Mouse (Mus musculus) ES-E14 (cell line): Measurements from ENCODE around the gene Lmnb2. TPM values are rescaled to one million over a fixed set of nuclear protein-coding genes. Genes with fewer than 3 reads are reported as not detected.

ENCODE experiments used
- DNase-seq: peaks from one replicate; pipeline ENCODE4 v3.0.0-alpha.2; 2013; ENCODE audit warnings: low read depth, low spot score
- H3K27ac ChIP-seq: 2 replicates; pipeline ENCODE4 v1.5.1; 2012; ENCODE audit warnings: low read depth, mild to moderate bottlenecking, low read length, moderate library complexity, mixed read lengths; ENCODE audit not compliant: poor library complexity, insufficient read depth, severe bottlenecking
- H3K36me3 ChIP-seq: 2 replicates; pipeline ENCODE4 v1.6.1; 2012; ENCODE audit warnings: mild to moderate bottlenecking, low read length, moderate library complexity, mixed read lengths; ENCODE audit not compliant: control insufficient read depth, poor library complexity, insufficient read depth, severe bottlenecking
- H3K4me1 ChIP-seq, 2 experiments: fragments of 150-350 bp in 1 of 2; sonication (generic) in 1 of 2; 2 replicates each; pipeline ENCODE4 v1.6.1; 2012; ENCODE audit warnings: low read length in 2 of 2, mild to moderate bottlenecking in 1 of 2, mixed read lengths in 1 of 2; ENCODE audit not compliant: control insufficient read depth in 2 of 2, insufficient read depth in 2 of 2, poor library complexity in 1 of 2
- H3K4me3 ChIP-seq, 2 experiments: fragments of 150-350 bp in 1 of 2; sonication (generic) in 1 of 2; 2 replicates each; pipeline ENCODE4 v1.5.1; 2012; ENCODE audit warnings: low read length in 2 of 2, low read depth in 1 of 2, mild to moderate bottlenecking in 1 of 2, mixed read lengths in 1 of 2; ENCODE audit not compliant: insufficient read depth in 1 of 2, poor library complexity in 1 of 2, severe bottlenecking in 1 of 2
- H3K9ac ChIP-seq: 2 replicates; pipeline ENCODE4 v1.6.1; 2012; ENCODE audit warnings: low read depth, mild to moderate bottlenecking, low read length, mixed read lengths; ENCODE audit not compliant: poor library complexity, insufficient read depth, severe bottlenecking
- H3K9me3 ChIP-seq: fragments of 150-350 bp; sonication (generic); 2 replicates; pipeline ENCODE4 v1.6.1; 2012; ENCODE audit warnings: low read depth, mild to moderate bottlenecking, low read length; ENCODE audit not compliant: control insufficient read depth, insufficient read depth
- CHD2 ChIP-seq: IDR thresholded peaks from 2 replicates; pipeline ENCODE4 v1.6.1; 2014; ENCODE audit warnings: mild to moderate bottlenecking, low read depth, low read length, inconsistent platforms
- HCFC1 ChIP-seq: IDR thresholded peaks from 2 replicates; pipeline ENCODE4 v1.6.1; 2012; ENCODE audit warnings: low read length, inconsistent platforms, borderline replicate concordance; ENCODE audit not compliant: insufficient read depth
- MAFK ChIP-seq: IDR thresholded peaks from 2 replicates; pipeline ENCODE4 v1.6.1; 2014; ENCODE audit warnings: mild to moderate bottlenecking, low read depth, low read length, inconsistent platforms; ENCODE audit not compliant: insufficient read depth
- ZC3H11A ChIP-seq: IDR thresholded peaks from 2 replicates; pipeline ENCODE4 v1.6.1; 2012; ENCODE audit warnings: low read depth, mild to moderate bottlenecking, inconsistent platforms, low read length, borderline replicate concordance
- ZNF384 ChIP-seq: IDR thresholded peaks from 2 replicates; pipeline ENCODE4 v1.6.1; 2012; ENCODE audit warnings: low read depth, low read length, inconsistent platforms
- in situ Hi-C, 2 experiments: fragments of 600-800 bp; cut with MboI; formaldehyde crosslinking; loops; one replicate each; pipeline ENCODE4 v1.15.1; 2025; ENCODE audit warnings: low sequenced_read_pairs in 2 of 2, inconsistent platforms in 1 of 2; ENCODE audit not compliant: unreplicated experiment in 2 of 2
- total RNA-seq: library from RNA; depleted of rRNA; stranded (reverse); fragments of 300-350 nt; gene quantifications from 2 replicates; pipeline ENCODE4 v1.2.3, GENCODE M21; 2012

The Lmnb2 gene
- total RNA-seq, 1 experiment = 66.5 TPM

- Histone ChIP-seq H3K4me1 (peaks cover 0 to 10% of the 10 kb centered on the region in 2 experiments; a peak in 2 of 4 replicates), H3K27ac (no peak overlapping the region), H3K4me3 (no peak overlapping the region), H3K9ac (no peak overlapping the region), H3K36me3 (no peaks in the 10 kb centered on the region), H3K9me3 (no peaks in the 10 kb centered on the region)
- DNase-seq = peak; percentile 65
- in situ Hi-C loops = no loop called here
- TF ChIP-seq HCFC1 (0 out of 2 replicates have a peak, but pooled peaks have one; percentile 12), CHD2 (no peak)
Observed at GRCm38 (mm10) chr10:80880131-80880641, 37.9 kb downstream of the Lmnb2 start.

GRCm38 (mm10) chr10:80876594-80876993 is 41.5 kb downstream of the Lmnb2 start:
- no peak overlapping the region for H3K9ac ChIP-seq
- TF ChIP-seq HCFC1 (no peak), MAFK (no peak), CHD2 (no peak), ZNF384 (no peak)
- in situ Hi-C loops = no loop called here
- peaks cover 0 to 5% of the 10 kb centered on the region in 2 experiments; a peak in 2 of 4 replicates for H3K4me1 ChIP-seq
- H3K27ac ChIP-seq = no peak overlapping the region
- no peaks in the 10 kb centered on the region for H3K36me3 ChIP-seq
- H3K9me3 ChIP-seq = no peaks in the 10 kb centered on the region
- H3K4me3 ChIP-seq = no peak overlapping the region
- DNase-seq = peak; percentile 36

- Histone ChIP-seq H3K27ac (no peak overlapping the region), H3K9ac (0 out of 2 replicates have a peak overlapping the region, but pooled peaks have one; percentile 26), H3K9me3 (no peaks in the 10 kb centered on the region), H3K4me3 (no peak overlapping the region), H3K4me1 (peaks cover 0 to 8% of the 10 kb centered on the region in 2 experiments; a peak in 2 of 4 replicates), H3K36me3 (no peaks in the 10 kb centered on the region)
- DNase-seq = peak; percentile 54
- no peak for TF ChIP-seq ZC3H11A
- TF ChIP-seq MAFK = no peak
- TF ChIP-seq CHD2 = no peak
- TF ChIP-seq HCFC1 = no peak
- TF ChIP-seq ZNF384 = no peak
- in situ Hi-C loops = no loop called here
Observed at GRCm38 (mm10) chr10:80876028-80876427, 42.0 kb downstream of the Lmnb2 start.

- in situ Hi-C loops = no loop called here
- H3K36me3 ChIP-seq = no peaks in the 10 kb centered on the region
Observed at GRCm38 (mm10) chr10:80874035-80874434, 44.0 kb downstream of the Lmnb2 start.

GRCm38 (mm10) chr10:80871581-80871980 is 46.5 kb downstream of the Lmnb2 start, which contains the start of gene Tmprss9:
Tmprss9 (plus strand) TSS chr10:80871848.
- Histone ChIP-seq H3K9me3 (no peaks in the 10 kb centered on the region), H3K4me3 (no peak within 1 kb of the TSS), H3K4me1 (peaks cover 0 to 6% of the 10 kb centered on the region in 2 experiments; a peak in 2 of 4 replicates), H3K36me3 (peaks cover 6% of the 10 kb centered on the region; the same call in 1 of the 2 replicates), H3K9ac (no peak within 1 kb of the TSS), H3K27ac (no peak within 1 kb of the TSS)
- no peak for DNase-seq
- TF ChIP-seq MAFK (no peak), HCFC1 (no peak), CHD2 (no peak), ZNF384 (no peak), ZC3H11A (no peak)
- in situ Hi-C loops = no loop called here

More at GRCm38 (mm10) chr10:80874035-80874434, 44.0 kb downstream of the Lmnb2 start:
- no peak overlapping the region for H3K4me3 ChIP-seq
- peaks cover 0 to 8% of the 10 kb centered on the region in 2 experiments; a peak in 2 of 4 replicates for H3K4me1 ChIP-seq
- TF ChIP-seq ZNF384 = no peak
- TF ChIP-seq CHD2 = no peak
- TF ChIP-seq MAFK = no peak
- no peak for TF ChIP-seq HCFC1
- TF ChIP-seq ZC3H11A = no peak
- H3K27ac ChIP-seq = no peak overlapping the region
- H3K9me3 ChIP-seq = no peaks in the 10 kb centered on the region
- no peak for DNase-seq
- no peak overlapping the region for H3K9ac ChIP-seq
